Mouse (Mus musculus) adrenal gland, postnatal 4 days (tissue): Measurements from ENCODE around the gene Prps2. TPM values are rescaled to one million over a fixed set of nuclear protein-coding genes. Genes with fewer than 3 reads are reported as not detected.
A peak's percentile ranks its signal among the peaks of the same experiment; 100 is the strongest.
"Not testable (repeated sequence)": the region's sequence is repeated elsewhere in the genome, so short reads cannot be mapped to it uniquely, and the experiment has no call there.

Source experiments
- DNase-seq, 2 experiments: peaks; one replicate each; pipeline ENCODE4 v3.0.0; 2021 to 2022; ENCODE audit warnings: low spot score in 2 of 2, mixed read lengths in 2 of 2
- long read RNA-seq, 2 experiments: library from polyadenylated mRNA; stranded (forward); transcript quantifications; one replicate each; pipeline ENCODE4 v2.0.0; 2021
- total RNA-seq, 2 experiments: library from RNA; stranded (reverse); gene quantifications; 2 replicates each; pipeline ENCODE4 v1.2.3; 2021

The Prps2 gene
- total RNA-seq = 10 to 100 TPM; 30.6 to 37.5 TPM
- long read RNA-seq, experiment 1, partial matches to known transcripts = 1 of 7 reads
- long read RNA-seq, experiment 1, other reads (novel, unspliced or antisense) = 2 of 7 reads
- long read RNA-seq, experiment 2, transcript Prps2-201 (7 exons, 3,699 nt) = major isoform, 13 of 27 reads
- long read RNA-seq, experiment 2, partial matches to known transcripts = 3 of 27 reads
- long read RNA-seq, experiment 2, other reads (novel, unspliced or antisense) = 10 of 27 reads

GRCm38 (mm10) chrX:167382047-167382853 lies at the start of gene Prps2:
Gene Prps2 (minus strand): TSS chrX:167382749.
- peak; percentile 3 to 4 for DNase-seq

GRCm38 (mm10) chrX:167417654-167418053 lies 35.1 kb upstream of the Prps2 start:
- DNase-seq = no peak

GRCm38 (mm10) chrX:167394940-167395339 lies 12.4 kb upstream of the Prps2 start:
- no peak for DNase-seq

- no peak for DNase-seq
Observed at GRCm38 (mm10) chrX:167386647-167387046, 4.1 kb upstream of the Prps2 start.

- no peak for DNase-seq
Observed at GRCm38 (mm10) chrX:167382854-167383186, 271 bp upstream of the Prps2 start.

GRCm38 (mm10) chrX:167381583-167382046 lies 934 bp downstream of the Prps2 start:
- no peak for DNase-seq

- no peak for DNase-seq
Observed at GRCm38 (mm10) chrX:167380073-167380472, 2.5 kb downstream of the Prps2 start.

- DNase-seq = not testable (repeated sequence)
Observed at GRCm38 (mm10) chrX:167361231-167361630, 21.3 kb downstream of the Prps2 start.

- no peak for DNase-seq
Observed at GRCm38 (mm10) chrX:167359704-167360103, 22.8 kb downstream of the Prps2 start.

- no peak for DNase-seq
Observed at GRCm38 (mm10) chrX:167357415-167357814, 25.1 kb downstream of the Prps2 start.

GRCm38 (mm10) chrX:167355965-167356364 lies 26.6 kb downstream of the Prps2 start:
- DNase-seq = no peak

GRCm38 (mm10) chrX:167353617-167354016 lies 28.9 kb downstream of the Prps2 start:
- DNase-seq = no peak

GRCm38 (mm10) chrX:167346440-167346839 lies 36.1 kb downstream of the Prps2 start:
- DNase-seq = no peak

- DNase-seq = no peak
Observed at GRCm38 (mm10) chrX:167344356-167344755, 38.2 kb downstream of the Prps2 start.

GRCm38 (mm10) chrX:167341811-167342210 lies 40.7 kb downstream of the Prps2 start:
- no peak for DNase-seq

GRCm38 (mm10) chrX:167340190-167340589 lies 42.4 kb downstream of the Prps2 start:
- no peak for DNase-seq

GRCm38 (mm10) chrX:167337990-167338389 lies 44.6 kb downstream of the Prps2 start:
- DNase-seq = no peak

GRCm38 (mm10) chrX:167334571-167334970 lies 48.0 kb downstream of the Prps2 start:
- DNase-seq = no peak

- no peak for DNase-seq
Observed at GRCm38 (mm10) chrX:167332607-167333006, 49.9 kb downstream of the Prps2 start.

- DNase-seq = no peak
Observed at GRCm38 (mm10) chrX:167330993-167331392, 51.6 kb downstream of the Prps2 start.

GRCm38 (mm10) chrX:167330399-167330798 lies 52.1 kb downstream of the Prps2 start, which contains the start of gene Tlr7:
Gene Tlr7 (minus strand): TSS chrX:167330558.
- DNase-seq = no peak

- DNase-seq = no peak
Observed at GRCm38 (mm10) chrX:167329620-167330019, 52.9 kb downstream of the Prps2 start.
